Mouse (Mus musculus): ENCODE results near the gene Stx2.

The Stx2 gene

DNA sequence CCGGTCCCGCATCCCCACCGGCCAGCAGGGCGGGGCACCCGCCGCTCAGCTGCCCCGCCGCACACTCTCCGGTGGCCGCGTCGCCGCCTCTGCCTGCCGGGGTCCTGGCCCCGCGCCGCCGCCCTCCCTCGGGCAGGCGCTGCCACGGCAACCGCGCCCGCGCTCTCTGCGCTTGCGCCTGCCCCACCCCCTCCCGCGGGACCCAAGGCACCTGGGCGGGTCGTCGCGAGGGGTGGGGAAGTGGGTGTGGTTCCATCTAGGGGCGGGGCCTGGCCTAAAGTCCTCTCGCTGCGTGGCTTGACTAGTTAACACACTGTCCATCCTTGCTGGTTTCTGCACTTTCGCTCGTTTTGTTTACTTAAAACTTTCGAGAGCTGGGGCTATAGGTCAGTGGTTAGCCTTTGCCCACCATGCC, at the start of gene Stx2:
Stx2 (minus strand) TSS at position 163 of the 415 bp plus-strand sequence.
- no peak for DNase-seq (ENCODE audit: extremely low read depth, low read depth)

GRCm38 (mm10) chr5:129054675-129055284, 46.4 kb upstream of the Stx2 start:
- DNase-seq (ENCODE audit: extremely low read depth, low read depth), result no peak

- DNase-seq (ENCODE audit: extremely low read depth, low read depth), result no peak
These were observed 44.4 kb upstream of the Stx2 start for GRCm38 (mm10) chr5:129052636-129053355.

- no peak for DNase-seq (ENCODE audit: extremely low read depth, low read depth)
These were observed 43.5 kb upstream of the Stx2 start for GRCm38 (mm10) chr5:129051910-129052309.

DNA sequence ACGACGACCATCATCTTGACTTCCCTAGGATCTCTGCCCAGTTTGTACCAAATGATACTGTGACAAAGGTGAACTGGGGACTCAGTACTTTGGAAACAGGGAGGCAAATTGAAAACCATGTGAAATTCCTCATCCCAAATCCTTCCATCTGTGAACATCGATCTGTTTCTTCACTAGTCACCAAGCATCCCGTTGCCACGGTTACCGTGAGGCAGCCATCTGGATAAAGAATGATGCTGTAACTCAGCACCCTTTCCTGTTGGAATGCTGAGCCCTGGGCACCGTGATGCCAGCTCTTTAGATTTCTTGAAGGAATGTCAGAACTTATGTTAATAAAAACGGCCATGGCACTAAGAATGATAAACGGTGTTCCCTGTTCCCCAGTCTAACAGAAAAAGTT, 41.0 kb upstream of the Stx2 start:
- no peak for DNase-seq (ENCODE audit: extremely low read depth, low read depth)

- no peak for DNase-seq (ENCODE audit: extremely low read depth, low read depth)
These were observed 37.5 kb upstream of the Stx2 start for GRCm38 (mm10) chr5:129045641-129046580.

DNA sequence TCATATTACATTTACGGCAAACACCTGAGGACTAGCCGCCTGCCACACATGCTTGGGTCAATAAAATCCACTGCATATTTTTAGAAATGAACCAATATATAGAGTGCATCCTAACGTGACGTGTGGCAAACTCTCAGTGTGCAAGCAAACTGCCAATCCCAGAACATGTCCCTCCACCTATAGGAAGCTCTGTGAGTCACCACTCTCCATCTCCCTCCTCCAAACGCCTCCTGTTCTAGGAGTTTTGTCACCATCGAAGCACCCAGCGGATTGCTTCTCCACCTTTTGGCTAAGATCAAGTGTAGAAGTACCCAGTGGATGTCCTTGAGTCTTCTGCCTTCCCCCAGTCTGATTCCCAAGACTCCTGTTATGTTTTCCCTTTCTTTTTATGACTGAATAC, 29.4 kb upstream of the Stx2 start:
- DNase-seq (ENCODE audit: extremely low read depth, low read depth), result no peak

- DNase-seq (ENCODE audit: extremely low read depth, low read depth), result no peak
These were observed 28.3 kb upstream of the Stx2 start for GRCm38 (mm10) chr5:129036678-129037077.

DNA sequence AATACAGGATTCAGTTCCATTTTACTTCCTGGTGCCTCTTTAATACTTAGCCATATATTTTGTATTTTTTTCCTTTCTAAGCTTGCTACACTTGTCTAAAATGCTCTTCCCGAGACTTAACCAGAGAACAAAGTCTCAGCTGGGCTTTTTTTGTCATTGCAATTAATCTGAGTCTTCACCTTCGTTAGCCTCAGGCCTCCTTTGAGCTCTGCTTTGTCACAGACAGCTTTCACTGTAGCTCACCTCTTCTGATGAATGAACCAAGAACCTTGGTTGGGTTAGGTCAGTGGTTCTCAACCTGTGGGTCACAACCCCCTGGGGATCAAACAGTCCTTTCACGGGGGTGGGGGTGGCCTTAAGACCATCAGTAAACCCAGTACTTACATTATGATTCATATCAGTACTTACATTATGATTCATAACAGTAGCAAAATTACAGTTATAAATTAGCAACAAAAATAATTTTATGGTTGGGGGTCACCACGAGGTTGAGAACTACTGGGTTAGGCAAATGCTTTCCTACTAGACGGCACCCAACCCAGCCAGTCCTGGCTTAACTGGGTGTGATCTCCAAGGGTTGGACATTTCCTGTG, 20.9 kb upstream of the Stx2 start:
- DNase-seq (ENCODE audit: extremely low read depth, low read depth), result no peak

- no peak for DNase-seq (ENCODE audit: extremely low read depth, low read depth)
These were observed 18.3 kb upstream of the Stx2 start for GRCm38 (mm10) chr5:129026637-129027036.

DNA sequence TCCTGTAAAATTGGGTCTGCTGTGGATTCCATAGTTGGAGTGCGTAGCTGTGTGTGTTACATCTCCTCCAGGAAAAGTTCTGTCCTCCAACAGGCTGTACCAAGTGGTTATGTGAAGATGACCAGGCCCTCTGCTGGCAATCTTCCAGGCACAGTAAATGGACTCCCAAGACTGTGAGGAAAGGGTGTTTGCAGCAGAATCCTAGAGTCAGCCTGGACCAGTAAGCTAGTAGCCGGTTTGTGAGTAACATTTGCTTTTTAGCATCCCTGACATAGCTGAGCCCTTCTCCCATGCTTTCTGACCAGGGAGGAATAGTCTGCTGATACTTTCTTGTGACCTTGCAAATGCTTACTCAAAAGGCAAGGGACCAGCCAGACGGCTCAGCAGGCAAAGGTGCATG, 17.8 kb upstream of the Stx2 start:
- DNase-seq (ENCODE audit: extremely low read depth, low read depth), result no peak

DNA sequence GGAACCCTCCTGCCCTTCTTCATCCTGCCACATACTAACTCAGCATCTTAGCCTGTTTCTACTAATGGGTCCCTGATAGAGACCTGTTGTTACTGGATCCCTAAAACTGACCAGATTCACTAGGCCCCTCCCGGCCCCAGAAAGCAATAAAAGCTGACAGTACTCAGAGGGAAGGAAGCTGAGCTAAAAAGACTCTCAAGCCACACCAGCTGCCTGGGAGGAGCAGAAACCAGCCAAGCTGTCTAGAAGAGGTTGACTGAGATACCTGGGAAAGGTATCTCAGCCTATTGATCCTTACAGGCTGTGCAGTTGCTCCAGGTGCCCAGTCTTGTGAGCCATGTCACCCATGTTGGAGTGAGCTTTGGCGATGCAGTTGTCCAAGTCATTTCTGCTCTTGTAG, 17.4 kb upstream of the Stx2 start:
- DNase-seq (ENCODE audit: extremely low read depth, low read depth), result no peak

GRCm38 (mm10) chr5:129025048-129025447, 16.7 kb upstream of the Stx2 start:
- DNase-seq (ENCODE audit: extremely low read depth, low read depth), result no peak

GRCm38 (mm10) chr5:129020731-129021130, 12.4 kb upstream of the Stx2 start:
- no peak for DNase-seq (ENCODE audit: extremely low read depth, low read depth)

GRCm38 (mm10) chr5:129020300-129020668, 11.9 kb upstream of the Stx2 start:
- DNase-seq (ENCODE audit: extremely low read depth, low read depth), result no peak

DNA sequence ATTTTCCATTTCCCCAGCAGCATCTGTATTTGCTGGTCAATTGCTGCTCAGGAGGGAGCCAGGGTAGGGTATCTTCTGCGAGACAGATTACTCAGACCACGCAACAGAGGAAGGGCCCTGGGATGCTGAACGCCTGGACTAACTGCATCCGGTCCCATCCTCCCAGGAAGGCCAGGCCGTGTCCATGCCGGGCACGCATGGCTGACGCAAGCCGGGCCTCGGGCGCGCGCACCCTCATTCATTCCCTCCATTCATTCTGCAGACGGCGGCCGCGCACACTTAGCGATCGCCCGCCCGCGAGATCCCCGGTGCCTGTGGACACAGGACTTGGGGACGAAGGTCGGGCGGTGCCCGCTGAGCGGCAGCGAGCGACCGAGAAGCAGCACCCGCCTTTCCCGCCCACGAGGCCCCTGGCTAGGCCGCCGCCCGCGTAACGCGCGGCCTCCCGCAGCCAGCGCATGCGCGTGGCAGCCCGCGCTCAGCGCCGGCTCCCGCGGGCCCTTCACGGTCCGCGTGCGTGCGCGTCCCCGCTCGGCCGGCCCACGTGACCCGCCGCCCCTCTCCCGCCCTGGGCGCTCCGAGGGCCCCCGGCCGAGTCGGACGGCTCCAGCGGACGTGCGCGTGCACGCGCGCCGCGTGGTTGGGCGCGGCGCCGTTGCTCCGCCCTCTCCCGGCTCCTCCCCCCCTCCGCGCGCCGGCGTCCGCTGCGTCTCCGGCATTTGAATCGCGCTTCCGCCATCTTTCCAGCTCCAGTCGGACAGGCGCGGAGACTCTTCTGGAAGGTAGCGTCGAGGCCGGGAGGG, 11.3 kb upstream of the Stx2 start, which contains the start of gene Ran:
Ran (plus strand) TSS at position 573 of the 803 bp plus-strand sequence.
- peak; percentile 68 for DNase-seq (ENCODE audit: extremely low read depth, low read depth)

GRCm38 (mm10) chr5:129018782-129019489, 10.6 kb upstream of the Stx2 start:
- DNase-seq (ENCODE audit: extremely low read depth, low read depth), result no peak

DNA sequence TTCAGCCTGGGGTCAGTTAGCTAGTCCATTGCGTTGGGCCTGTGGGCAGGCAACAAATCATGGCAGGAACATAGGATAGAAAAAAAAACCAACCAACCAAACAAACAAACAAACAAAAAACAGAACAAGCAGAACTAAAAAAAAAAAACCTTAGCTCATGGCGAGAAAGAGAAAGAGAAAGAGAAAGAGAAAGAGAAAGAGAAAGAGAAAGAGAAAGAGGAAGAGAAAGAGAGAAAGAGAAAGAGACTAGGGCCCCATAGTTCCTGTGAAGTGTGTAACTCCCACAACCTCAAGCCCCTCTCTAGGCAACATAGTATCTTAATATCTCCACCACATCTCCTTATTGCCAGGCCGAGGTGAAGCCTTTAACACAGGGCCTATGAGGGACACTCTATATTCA, 8.0 kb upstream of the Stx2 start:
- DNase-seq (ENCODE audit: extremely low read depth, low read depth), result no peak

DNA sequence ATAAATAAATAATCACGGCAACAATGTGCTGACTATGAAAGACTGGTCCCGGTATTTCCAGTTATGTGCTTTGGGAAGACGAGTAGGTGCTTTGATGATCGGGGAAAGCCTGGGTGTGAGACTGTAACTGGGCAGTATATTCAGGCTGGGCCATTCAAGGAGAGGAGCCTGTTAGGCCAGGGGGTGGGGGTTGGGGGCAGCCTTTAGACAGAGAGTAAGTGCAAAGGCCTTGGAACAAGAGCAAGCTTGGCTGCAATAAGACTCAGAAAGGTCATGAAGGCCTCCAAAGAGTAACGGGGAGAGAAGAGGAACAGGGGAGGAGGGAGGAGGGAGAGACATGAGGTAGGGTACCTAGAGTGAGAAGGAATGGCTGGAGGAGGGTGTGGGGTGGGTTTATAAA, 7.2 kb upstream of the Stx2 start:
- no peak for DNase-seq (ENCODE audit: extremely low read depth, low read depth)

DNA sequence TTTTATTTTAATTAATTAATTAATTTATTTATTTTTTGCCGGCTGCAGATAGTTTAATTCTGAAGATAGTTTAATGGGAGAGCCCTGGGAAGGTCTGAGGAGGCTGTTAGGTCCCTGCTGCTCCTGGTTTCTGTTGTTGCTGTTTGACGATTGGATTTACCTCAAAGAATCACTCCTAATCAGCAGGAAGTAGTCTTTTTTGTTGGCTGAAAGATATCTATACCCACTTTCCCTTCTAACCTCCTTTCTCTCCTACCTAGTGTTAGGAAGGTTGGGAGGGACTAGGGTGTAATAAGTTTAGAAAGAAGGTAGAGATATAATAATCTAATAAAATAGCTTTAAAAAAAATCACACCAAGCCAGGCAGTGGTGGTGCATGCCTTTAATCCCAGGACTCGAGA, 6.6 kb upstream of the Stx2 start:
- no peak for DNase-seq (ENCODE audit: extremely low read depth, low read depth)

Measured in MEL-GATA-1-ER (cell line).